Mouse (Mus musculus) megakaryocyte, embryonic 14.5 days (primary cell): Measurements from ENCODE around the gene Impdh1.

Source experiments
- FLI1 ChIP-seq: IDR thresholded peaks from 2 replicates; pipeline ENCODE4 v1.6.1; 2012; ENCODE audit warnings: low read length, inconsistent platforms, mixed read lengths
- GATA1 ChIP-seq: IDR thresholded peaks from 3 replicates; pipeline ENCODE4 v1.6.1; 2012; ENCODE audit warnings: mixed read lengths, low read length, inconsistent platforms, borderline replicate concordance

DNA sequence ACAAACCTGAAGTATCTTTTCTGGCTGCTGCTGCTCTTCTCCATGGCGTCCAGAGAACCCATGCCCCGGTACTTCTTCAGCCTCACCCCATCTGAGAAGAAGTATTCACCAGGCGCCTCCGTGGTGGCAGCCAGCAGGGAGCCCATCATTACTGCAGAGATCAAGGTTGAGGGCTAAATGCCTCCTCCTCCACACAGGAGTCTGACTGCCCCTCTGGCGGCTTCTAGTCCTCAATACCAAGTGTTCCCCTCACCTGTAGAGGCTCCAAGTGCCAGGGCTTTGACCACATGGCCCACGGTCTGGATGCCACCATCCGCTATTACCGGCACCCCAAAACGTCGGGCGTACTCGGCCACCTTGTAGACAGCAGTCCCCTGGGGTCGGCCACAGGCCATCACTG lies 13.1 kb downstream of the Impdh1 start:
- no peak for TF ChIP-seq GATA1
- TF ChIP-seq FLI1: no peak
